Mouse (Mus musculus): ENCODE data around the gene Dhcr7. TPM values are rescaled to one million over a fixed set of nuclear protein-coding genes. Genes with fewer than 3 reads are reported as not detected.

Dhcr7 gene
- polyA plus RNA-seq, 1 experiment from 2014 or later: 70.2 TPM

- H3K36me3 ChIP-seq: peaks cover 56% of the 10 kb centered on the region
- 43% methylated on average over 1 of the region's 1 CpGs for WGBS
Observed at GRCm38 (mm10) chr7:143808909-143809308, 14.0 kb upstream of the Dhcr7 start.

GRCm38 (mm10) chr7:143819201-143819600 lies 3.7 kb upstream of the Dhcr7 start:
- H3K4me2 ChIP-seq (replicated peaks): no peak overlapping the region
- WGBS: 65% methylated on average over 4 of the region's 4 CpGs
- H3K9ac ChIP-seq: no peak overlapping the region
- H3K4me3 ChIP-seq (replicated peaks): no peak overlapping the region
- peaks cover 22% of the 10 kb centered on the region for H3K4me1 ChIP-seq (replicated peaks)
- ATAC-seq: no peak
- H3K9me3 ChIP-seq: no peaks in the 10 kb centered on the region
- peaks cover 11% of the 10 kb centered on the region; the same call in 1 of the 2 replicates for H3K36me3 ChIP-seq
- H3K27me3 ChIP-seq (replicated peaks): no peaks in the 10 kb centered on the region
- no peak overlapping the region for H3K27ac ChIP-seq

More at GRCm38 (mm10) chr7:143808909-143809308, 14.0 kb upstream of the Dhcr7 start:
- no peak overlapping the region for H3K27ac ChIP-seq
- H3K27me3 ChIP-seq (replicated peaks): no peaks in the 10 kb centered on the region
- H3K4me3 ChIP-seq (replicated peaks): no peak overlapping the region
- 0 out of 2 replicates have a peak, but pooled peaks cover 6% of the 10 kb centered on the region for H3K4me1 ChIP-seq (replicated peaks)
- no peak for ATAC-seq
- no peaks in the 10 kb centered on the region; the same call in 1 of the 2 replicates for H3K9me3 ChIP-seq
- H3K4me2 ChIP-seq (replicated peaks): no peak overlapping the region
- no peak overlapping the region for H3K9ac ChIP-seq

GRCm38 (mm10) chr7:143821241-143821640 lies 1.7 kb upstream of the Dhcr7 start:
- Histone ChIP-seq H3K4me3 (replicated peaks) (peak overlapping the region; percentile 62; the same call in 1 of the 2 replicates), H3K36me3 (peaks cover 8% of the 10 kb centered on the region; the same call in 1 of the 2 replicates), H3K27ac (peak overlapping the region; percentile 77; the same call in 1 of the 2 replicates), H3K4me2 (replicated peaks) (peak overlapping the region; percentile 78), H3K9me3 (no peaks in the 10 kb centered on the region), H3K4me1 (replicated peaks) (peaks cover 22% of the 10 kb centered on the region), H3K9ac (0 out of 2 replicates have a peak overlapping the region, but pooled peaks have one; percentile 3), H3K27me3 (replicated peaks) (no peaks in the 10 kb centered on the region)
- WGBS: 75% methylated on average over 2 of the region's 2 CpGs
- peak; percentile 32; the same call in 1 of the 2 replicates for ATAC-seq

DNA sequence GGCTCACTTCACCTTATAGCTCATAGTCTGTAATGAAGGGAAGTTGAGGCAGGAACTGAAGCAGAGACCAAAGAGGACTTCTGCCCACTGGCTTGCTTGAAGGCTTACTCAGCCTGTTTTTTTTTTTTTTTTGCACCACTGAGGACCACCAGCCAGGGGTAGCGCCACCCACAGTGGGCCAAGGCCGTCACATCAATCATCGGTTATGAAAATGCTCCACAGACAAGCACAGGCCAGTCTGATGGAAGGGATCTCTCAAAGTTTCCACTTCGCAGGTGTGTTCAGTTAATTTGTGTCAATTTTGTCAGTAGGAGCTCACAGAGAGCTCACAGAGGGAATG lies 291 bp downstream of the Dhcr7 start:
- Histone ChIP-seq H3K27ac (peak overlapping the region; percentile 77), H3K4me1 (replicated peaks) (peaks cover 22% of the 10 kb centered on the region), H3K36me3 (0 out of 2 replicates have a peak, but pooled peaks cover 6% of the 10 kb centered on the region), H3K9ac (peak overlapping the region; percentile 50), H3K27me3 (replicated peaks) (no peaks in the 10 kb centered on the region), H3K4me3 (replicated peaks) (peak overlapping the region; percentile 62), H3K9me3 (no peaks in the 10 kb centered on the region), H3K4me2 (replicated peaks) (peak overlapping the region; percentile 78)
- WGBS: 79% methylated on average over 4 of the region's 4 CpGs
- peak; percentile 17; the same call in 1 of the 2 replicates for ATAC-seq

DNA sequence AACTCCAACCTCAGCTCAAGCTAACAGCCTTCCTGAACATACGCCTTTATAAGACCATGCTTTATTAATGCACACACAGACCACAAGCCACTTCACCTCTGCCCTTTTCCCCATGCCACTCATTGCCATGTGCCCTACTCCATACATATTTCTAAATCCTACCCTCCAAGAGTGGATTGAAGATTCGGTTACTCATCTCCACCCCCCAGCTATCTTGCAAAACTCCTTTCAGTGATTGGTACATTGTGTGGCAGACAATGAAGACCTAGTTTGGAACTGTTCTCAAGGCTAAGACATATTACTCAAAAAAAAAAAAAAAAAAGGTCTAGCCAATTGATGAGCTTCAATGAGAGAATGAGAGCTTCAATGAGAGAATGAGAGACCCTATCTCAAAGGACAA lies 4.0 kb downstream of the Dhcr7 start:
- WGBS: 96% methylated on average over 2 of the region's 2 CpGs
- Histone ChIP-seq H3K9me3 (no peaks in the 10 kb centered on the region), H3K4me2 (replicated peaks) (no peak overlapping the region), H3K9ac (no peak overlapping the region), H3K4me3 (replicated peaks) (no peak overlapping the region), H3K27me3 (replicated peaks) (no peaks in the 10 kb centered on the region), H3K36me3 (no peaks in the 10 kb centered on the region), H3K27ac (no peak overlapping the region), H3K4me1 (replicated peaks) (peaks cover 21% of the 10 kb centered on the region)
- ATAC-seq: no peak

GRCm38 (mm10) chr7:143829504-143830331 lies 6.8 kb downstream of the Dhcr7 start:
- peak overlapping the region; percentile 90 for H3K27ac ChIP-seq
- H3K4me2 ChIP-seq (replicated peaks): peak overlapping the region; percentile 81
- H3K27me3 ChIP-seq (replicated peaks): no peaks in the 10 kb centered on the region
- H3K36me3 ChIP-seq: 0 out of 2 replicates have a peak, but pooled peaks cover 2% of the 10 kb centered on the region
- H3K9ac ChIP-seq: peak overlapping the region; percentile 60
- peak overlapping the region; percentile 57 for H3K4me3 ChIP-seq (replicated peaks)
- no peaks in the 10 kb centered on the region for H3K9me3 ChIP-seq
- peaks cover 36% of the 10 kb centered on the region for H3K4me1 ChIP-seq (replicated peaks)
- ATAC-seq: peak; percentile 97
- WGBS: under 1% methylated on average over 37 of the region's 37 CpGs

- peak; percentile 28 for ATAC-seq
- peak overlapping the region; percentile 27 for H3K27ac ChIP-seq
- H3K4me2 ChIP-seq (replicated peaks): peak overlapping the region; percentile 81
- H3K36me3 ChIP-seq: 0 out of 2 replicates have a peak, but pooled peaks cover 2% of the 10 kb centered on the region
- H3K27me3 ChIP-seq (replicated peaks): no peaks in the 10 kb centered on the region
- peaks cover 42% of the 10 kb centered on the region for H3K4me1 ChIP-seq (replicated peaks)
- 7% methylated on average over 6 of the region's 6 CpGs for WGBS
- H3K9ac ChIP-seq: peak overlapping the region; percentile 49
- H3K4me3 ChIP-seq (replicated peaks): peak overlapping the region; percentile 57
- no peaks in the 10 kb centered on the region for H3K9me3 ChIP-seq
Observed at GRCm38 (mm10) chr7:143830399-143830798, 7.5 kb downstream of the Dhcr7 start.

GRCm38 (mm10) chr7:143832196-143832595 lies 9.3 kb downstream of the Dhcr7 start:
- Histone ChIP-seq H3K9me3 (no peaks in the 10 kb centered on the region), H3K9ac (peak overlapping the region; percentile 23; the same call in 1 of the 2 replicates), H3K36me3 (0 out of 2 replicates have a peak, but pooled peaks cover 2% of the 10 kb centered on the region), H3K4me3 (replicated peaks) (no peak overlapping the region), H3K27ac (no peak overlapping the region), H3K4me1 (replicated peaks) (peaks cover 43% of the 10 kb centered on the region), H3K27me3 (replicated peaks) (no peaks in the 10 kb centered on the region), H3K4me2 (replicated peaks) (peak overlapping the region; percentile 17; the same call in 1 of the 2 replicates)
- ATAC-seq: no peak
- WGBS: 70% methylated on average over 8 of the region's 8 CpGs

DNA sequence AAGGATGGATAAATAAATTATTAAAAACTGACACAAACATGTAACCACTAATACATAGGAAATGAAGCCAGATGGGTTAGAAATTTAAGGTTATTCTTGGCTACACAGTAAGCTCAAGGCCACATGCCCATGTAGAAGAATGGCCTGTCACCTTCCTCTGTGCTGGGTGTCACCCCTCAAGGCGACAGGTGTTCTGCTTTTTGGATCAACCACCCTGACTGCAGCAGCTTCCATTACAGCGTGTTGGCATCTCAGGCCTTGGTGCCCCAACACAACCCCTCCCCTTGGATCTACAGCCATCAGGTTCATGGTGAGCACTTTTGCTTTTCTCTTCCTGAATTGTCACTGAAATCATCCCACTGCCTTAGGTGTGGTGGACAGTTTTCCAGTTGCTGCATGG lies 9.7 kb downstream of the Dhcr7 start:
- 90% methylated on average over 2 of the region's 2 CpGs for WGBS
- peaks cover 43% of the 10 kb centered on the region for H3K4me1 ChIP-seq (replicated peaks)

GRCm38 (mm10) chr7:143833581-143834190 lies 10.7 kb downstream of the Dhcr7 start:
- Histone ChIP-seq H3K36me3 (peaks cover 16% of the 10 kb centered on the region), H3K9ac (no peak overlapping the region), H3K9me3 (no peaks in the 10 kb centered on the region), H3K4me1 (replicated peaks) (peaks cover 43% of the 10 kb centered on the region), H3K27ac (no peak overlapping the region), H3K4me2 (replicated peaks) (no peak overlapping the region), H3K27me3 (replicated peaks) (no peaks in the 10 kb centered on the region), H3K4me3 (replicated peaks) (no peak overlapping the region)
- whole genome bisulfite sequencing: 71% methylated on average over 6 of the region's 6 CpGs
- ATAC-seq: no peak

More for the DNA sequence above, 9.7 kb downstream of the Dhcr7 start:
- H3K4me3 ChIP-seq (replicated peaks): no peak overlapping the region
- H3K9me3 ChIP-seq: no peaks in the 10 kb centered on the region
- H3K27ac ChIP-seq: no peak overlapping the region
- H3K36me3 ChIP-seq: peaks cover 6% of the 10 kb centered on the region
- H3K4me2 ChIP-seq (replicated peaks): 0 out of 2 replicates have a peak overlapping the region, but pooled peaks have one; percentile 3
- H3K27me3 ChIP-seq (replicated peaks): no peaks in the 10 kb centered on the region
- ATAC-seq: no peak
- no peak overlapping the region for H3K9ac ChIP-seq

DNA sequence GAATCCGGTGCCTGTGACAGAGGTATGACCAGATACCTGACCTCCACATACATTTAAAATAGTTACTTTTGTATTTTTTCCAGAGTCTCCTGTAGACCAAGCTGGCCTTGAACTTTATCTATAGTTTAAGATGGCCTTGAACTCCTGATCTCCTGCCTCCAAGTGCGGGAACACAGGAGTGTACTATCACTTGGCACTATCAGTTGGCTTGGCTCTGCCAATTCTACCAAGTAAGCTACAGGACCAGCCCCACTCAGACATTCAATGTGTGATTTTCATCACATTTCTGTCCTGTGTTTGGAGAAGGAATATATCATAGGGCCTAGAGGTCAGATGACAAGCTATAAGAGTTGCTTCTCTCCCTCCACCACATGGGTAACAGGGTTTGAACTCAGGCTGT lies 11.4 kb downstream of the Dhcr7 start:
- no peak for ATAC-seq
- Histone ChIP-seq H3K4me3 (replicated peaks) (no peak overlapping the region), H3K27ac (0 out of 2 replicates have a peak overlapping the region, but pooled peaks have one; percentile 44), H3K36me3 (peaks cover 19% of the 10 kb centered on the region), H3K4me2 (replicated peaks) (no peak overlapping the region), H3K27me3 (replicated peaks) (no peaks in the 10 kb centered on the region), H3K9ac (no peak overlapping the region), H3K4me1 (replicated peaks) (peaks cover 42% of the 10 kb centered on the region), H3K9me3 (no peaks in the 10 kb centered on the region)
- 79% methylated on average over 2 of the region's 2 CpGs for WGBS

DNA sequence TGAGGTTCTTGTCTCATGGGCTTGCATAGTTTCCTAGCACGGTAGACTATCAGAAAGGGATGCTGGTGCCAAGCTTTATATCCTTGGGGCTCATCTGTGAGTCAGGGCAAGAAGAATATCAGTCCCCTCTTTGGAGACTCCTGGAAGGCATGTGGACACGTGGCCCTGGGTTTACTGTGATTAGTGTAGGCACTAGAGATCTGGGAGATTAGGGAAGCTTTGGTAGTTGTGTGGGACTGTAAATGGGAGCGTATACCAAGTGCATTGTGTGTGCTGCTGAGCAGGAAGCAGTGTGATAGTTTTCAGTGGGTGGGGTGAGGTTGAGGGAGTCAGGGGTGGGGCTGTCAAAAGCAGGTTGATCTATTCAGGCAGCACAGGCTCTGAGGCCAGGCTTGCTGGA lies 12.0 kb downstream of the Dhcr7 start:
- Histone ChIP-seq H3K27me3 (replicated peaks) (no peaks in the 10 kb centered on the region), H3K27ac (0 out of 2 replicates have a peak overlapping the region, but pooled peaks have one; percentile 44), H3K4me2 (replicated peaks) (peak overlapping the region; percentile 15), H3K9me3 (no peaks in the 10 kb centered on the region), H3K4me1 (replicated peaks) (peaks cover 41% of the 10 kb centered on the region), H3K36me3 (peaks cover 21% of the 10 kb centered on the region), H3K9ac (no peak overlapping the region), H3K4me3 (replicated peaks) (no peak overlapping the region)
- ATAC-seq: peak; percentile 61
- WGBS: 37% methylated on average over 3 of the region's 3 CpGs

Measured in intestine, embryonic 15.5 days (tissue).